Mouse (Mus musculus): ENCODE measurements around the gene Kcnq4. TPM values are rescaled to one million over a fixed set of nuclear protein-coding genes. Genes with fewer than 3 reads are reported as not detected.

Kcnq4 gene
- total RNA-seq, 1 experiment: 0.45 TPM

DNA sequence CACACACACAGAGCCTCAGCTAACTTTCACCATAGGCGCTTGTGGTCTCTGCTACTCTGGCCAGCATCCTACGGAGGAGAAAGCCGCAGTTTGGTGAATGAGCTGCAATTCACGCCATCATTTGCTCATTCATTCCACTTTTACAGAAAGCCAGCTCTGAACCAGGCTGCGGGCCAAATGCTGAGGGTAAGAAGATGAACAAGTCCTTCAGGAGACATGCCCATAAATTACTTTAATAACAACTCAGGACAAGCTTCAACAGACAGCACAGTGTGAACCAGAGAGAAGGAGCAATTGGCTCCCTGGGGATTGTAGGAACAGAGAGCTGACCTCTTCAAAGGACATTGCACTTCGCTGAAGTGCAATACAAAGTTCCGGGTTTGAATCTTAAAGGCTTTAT, 82.6 kb downstream of the Kcnq4 start:
- H3K27ac ChIP-seq (ENCODE audit: insufficient read depth, low read depth, low read length, poor library complexity, severe bottlenecking): no peak overlapping the region
- DNase-seq (ENCODE audit: low read depth, low spot score): no peak
- no peaks in the 10 kb centered on the region for H3K36me3 ChIP-seq (ENCODE audit: control insufficient read depth, insufficient read depth, low read length, poor library complexity, severe bottlenecking)
- peaks cover 0 to 3% of the 10 kb centered on the region in 2 experiments; a peak in 1 of 4 replicates for H3K4me1 ChIP-seq (ENCODE audit: control insufficient read depth in 2 of 2, insufficient read depth in 2 of 2, low read length in 2 of 2, poor library complexity in 1 of 2)
- no peak overlapping the region for H3K4me3 ChIP-seq (ENCODE audit: insufficient read depth in 1 of 2, low read depth in 1 of 2, low read length in 2 of 2, poor library complexity in 1 of 2, severe bottlenecking in 1 of 2)
- no peak overlapping the region for H3K9ac ChIP-seq (ENCODE audit: insufficient read depth, low read depth, low read length, poor library complexity, severe bottlenecking)
- H3K9me3 ChIP-seq (ENCODE audit: control insufficient read depth, insufficient read depth, low read depth, low read length): no peaks in the 10 kb centered on the region
- TF ChIP-seq HCFC1 (IDR thresholded peaks at IDR 0.05; ENCODE audit: borderline replicate concordance, insufficient read depth, low read length) (no peak), ZC3H11A (IDR thresholded peaks at IDR 0.05; ENCODE audit: borderline replicate concordance, low read depth, low read length) (no peak), CHD2 (IDR thresholded peaks at IDR 0.05; ENCODE audit: low read depth, low read length) (no peak), MAFK (IDR thresholded peaks at IDR 0.05; ENCODE audit: insufficient read depth, low read depth, low read length) (no peak), ZNF384 (IDR thresholded peaks at IDR 0.05; ENCODE audit: low read depth, low read length) (no peak)
- in situ Hi-C loops (cut with MboI; ENCODE audit: low sequenced_read_pairs in 2 of 2, unreplicated experiment in 2 of 2): no loop called here

DNA sequence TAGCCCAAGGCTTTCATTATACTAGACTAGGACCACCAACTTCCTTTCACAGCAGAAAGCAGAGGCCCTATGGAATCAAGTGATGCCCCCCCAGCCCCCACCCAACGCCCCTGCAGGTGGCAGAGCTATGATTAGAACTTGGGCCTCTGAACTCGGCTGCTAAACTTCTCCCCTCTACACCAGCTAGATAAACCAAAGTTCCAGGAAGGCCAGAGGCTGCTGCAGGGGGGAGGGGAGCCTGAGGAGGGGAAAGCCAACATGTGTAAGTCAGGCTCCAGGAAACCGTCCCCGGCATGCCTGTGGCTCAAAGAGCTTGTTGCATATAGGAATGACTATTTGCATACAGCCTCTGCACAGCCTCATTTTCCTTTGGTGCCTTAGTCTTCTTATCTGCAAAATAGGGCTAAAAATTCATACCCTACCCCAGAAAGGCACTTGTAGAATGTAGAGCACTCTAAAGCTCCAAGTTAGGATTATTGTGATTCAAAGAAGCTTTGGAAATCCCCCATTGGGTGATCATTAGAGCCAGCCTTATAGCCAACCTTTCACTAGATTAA, 83.2 kb downstream of the Kcnq4 start:
- Histone ChIP-seq H3K9me3 (ENCODE audit: control insufficient read depth, insufficient read depth, low read depth, low read length) (no peaks in the 10 kb centered on the region), H3K4me1 (ENCODE audit: control insufficient read depth in 2 of 2, insufficient read depth in 2 of 2, low read length in 2 of 2, poor library complexity in 1 of 2) (peaks cover 0 to 3% of the 10 kb centered on the region in 2 experiments; a peak in 1 of 4 replicates), H3K9ac (ENCODE audit: insufficient read depth, low read depth, low read length, poor library complexity, severe bottlenecking) (no peak overlapping the region), H3K36me3 (ENCODE audit: control insufficient read depth, insufficient read depth, low read length, poor library complexity, severe bottlenecking) (no peaks in the 10 kb centered on the region), H3K27ac (ENCODE audit: insufficient read depth, low read depth, low read length, poor library complexity, severe bottlenecking) (no peak overlapping the region; the same call in 1 of the 2 replicates), H3K4me3 (ENCODE audit: insufficient read depth in 1 of 2, low read depth in 1 of 2, low read length in 2 of 2, poor library complexity in 1 of 2, severe bottlenecking in 1 of 2) (no peak overlapping the region)
- TF ChIP-seq MAFK (IDR thresholded peaks at IDR 0.05; ENCODE audit: insufficient read depth, low read depth, low read length) (no peak), CHD2 (IDR thresholded peaks at IDR 0.05; ENCODE audit: low read depth, low read length) (no peak), ZNF384 (IDR thresholded peaks at IDR 0.05; ENCODE audit: low read depth, low read length) (no peak), HCFC1 (IDR thresholded peaks at IDR 0.05; ENCODE audit: borderline replicate concordance, insufficient read depth, low read length) (no peak), ZC3H11A (IDR thresholded peaks at IDR 0.05; ENCODE audit: borderline replicate concordance, low read depth, low read length) (no peak)
- in situ Hi-C loops (cut with MboI; ENCODE audit: low sequenced_read_pairs in 2 of 2, unreplicated experiment in 2 of 2): no loop called here
- peak; percentile 16 for DNase-seq (ENCODE audit: low read depth, low spot score)

DNA sequence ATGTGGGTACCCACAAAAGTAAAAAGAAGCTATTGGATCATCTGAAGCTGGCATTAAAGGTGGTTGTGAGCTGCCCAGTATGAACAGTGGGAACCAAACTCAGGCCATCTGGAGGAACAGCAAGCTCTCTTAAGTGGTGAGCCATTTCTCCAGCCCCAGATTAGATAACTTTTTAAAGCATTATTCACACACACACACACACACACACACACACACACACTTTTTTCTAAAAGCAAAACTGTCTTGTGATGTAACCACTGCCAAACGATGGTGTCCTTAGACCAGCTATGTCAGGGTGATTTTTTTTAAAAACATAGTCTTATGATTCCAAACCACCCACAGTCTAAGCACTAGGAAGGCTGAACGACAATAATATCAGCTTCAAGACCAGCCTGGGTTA, 83.8 kb downstream of the Kcnq4 start:
- H3K9ac ChIP-seq (ENCODE audit: insufficient read depth, low read depth, low read length, poor library complexity, severe bottlenecking): no peak overlapping the region
- H3K27ac ChIP-seq (ENCODE audit: insufficient read depth, low read depth, low read length, poor library complexity, severe bottlenecking): no peak overlapping the region
- TF ChIP-seq HCFC1 (IDR thresholded peaks at IDR 0.05; ENCODE audit: borderline replicate concordance, insufficient read depth, low read length) (no peak), MAFK (IDR thresholded peaks at IDR 0.05; ENCODE audit: insufficient read depth, low read depth, low read length) (no peak), ZNF384 (IDR thresholded peaks at IDR 0.05; ENCODE audit: low read depth, low read length) (no peak), ZC3H11A (IDR thresholded peaks at IDR 0.05; ENCODE audit: borderline replicate concordance, low read depth, low read length) (no peak), CHD2 (IDR thresholded peaks at IDR 0.05; ENCODE audit: low read depth, low read length) (no peak)
- DNase-seq (ENCODE audit: low read depth, low spot score): no peak
- H3K9me3 ChIP-seq (ENCODE audit: control insufficient read depth, insufficient read depth, low read depth, low read length): no peaks in the 10 kb centered on the region
- peaks cover 0 to 3% of the 10 kb centered on the region in 2 experiments; a peak in 1 of 4 replicates for H3K4me1 ChIP-seq (ENCODE audit: control insufficient read depth in 2 of 2, insufficient read depth in 2 of 2, low read length in 2 of 2, poor library complexity in 1 of 2)
- no peak overlapping the region for H3K4me3 ChIP-seq (ENCODE audit: insufficient read depth in 1 of 2, low read depth in 1 of 2, low read length in 2 of 2, poor library complexity in 1 of 2, severe bottlenecking in 1 of 2)
- in situ Hi-C loops (cut with MboI; ENCODE audit: low sequenced_read_pairs in 2 of 2, unreplicated experiment in 2 of 2): no loop called here
- H3K36me3 ChIP-seq (ENCODE audit: control insufficient read depth, insufficient read depth, low read length, poor library complexity, severe bottlenecking): no peaks in the 10 kb centered on the region

DNA sequence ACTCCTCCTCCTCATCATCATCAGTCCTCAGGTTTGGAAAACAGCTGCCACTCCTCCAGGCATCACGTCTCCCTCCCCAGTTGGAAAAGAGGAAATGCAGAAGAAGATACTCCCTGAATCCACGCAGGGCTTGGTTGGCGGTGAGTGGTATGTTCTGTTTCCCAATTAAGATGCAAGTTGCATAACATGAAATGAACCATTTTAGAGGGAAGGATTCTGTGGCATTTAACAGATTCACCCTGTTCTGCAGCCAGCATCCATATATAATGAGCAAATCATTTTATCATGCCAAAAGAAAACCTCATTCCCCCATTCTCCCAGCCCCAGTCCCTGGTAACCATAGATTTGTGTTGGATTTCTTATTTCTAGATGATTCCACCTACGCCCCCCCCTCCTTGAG, 87.9 kb downstream of the Kcnq4 start:
- H3K4me3 ChIP-seq (ENCODE audit: insufficient read depth in 1 of 2, low read depth in 1 of 2, low read length in 2 of 2, poor library complexity in 1 of 2, severe bottlenecking in 1 of 2): no peak overlapping the region
- no peaks in the 10 kb centered on the region for H3K36me3 ChIP-seq (ENCODE audit: control insufficient read depth, insufficient read depth, low read length, poor library complexity, severe bottlenecking)
- H3K4me1 ChIP-seq (ENCODE audit: control insufficient read depth in 2 of 2, insufficient read depth in 2 of 2, low read length in 2 of 2, poor library complexity in 1 of 2): no peaks in the 10 kb centered on the region
- H3K9me3 ChIP-seq (ENCODE audit: control insufficient read depth, insufficient read depth, low read depth, low read length): no peaks in the 10 kb centered on the region
- no peak for DNase-seq (ENCODE audit: low read depth, low spot score)
- TF ChIP-seq ZNF384 (IDR thresholded peaks at IDR 0.05; ENCODE audit: low read depth, low read length): no peak
- no peak for TF ChIP-seq MAFK (IDR thresholded peaks at IDR 0.05; ENCODE audit: insufficient read depth, low read depth, low read length)
- TF ChIP-seq ZC3H11A (IDR thresholded peaks at IDR 0.05; ENCODE audit: borderline replicate concordance, low read depth, low read length): no peak
- no peak for TF ChIP-seq CHD2 (IDR thresholded peaks at IDR 0.05; ENCODE audit: low read depth, low read length)
- no peak for TF ChIP-seq HCFC1 (IDR thresholded peaks at IDR 0.05; ENCODE audit: borderline replicate concordance, insufficient read depth, low read length)
- no peak overlapping the region for H3K9ac ChIP-seq (ENCODE audit: insufficient read depth, low read depth, low read length, poor library complexity, severe bottlenecking)
- in situ Hi-C loops (cut with MboI; ENCODE audit: low sequenced_read_pairs in 2 of 2, unreplicated experiment in 2 of 2): no loop called here
- H3K27ac ChIP-seq (ENCODE audit: insufficient read depth, low read depth, low read length, poor library complexity, severe bottlenecking): no peak overlapping the region

All from ES-E14 (cell line).